Mouse (Mus musculus): ENCODE measurements at regions not wholly inside any gene's neighbourhood (a gene's known extent, or its start where the extent isn't known, plus 50 kb on each side); places are given as distances from the start of the nearest gene placed in this dataset.

GRCm38 (mm10) chr13:83914697-83915096 is 307.4 kb upstream of the Tmem161b start:
- TF ChIP-seq CTCF (IDR thresholded peaks at IDR 0.05; ENCODE audit: insufficient read depth, low read length): no peak
- no peak for TF ChIP-seq POLR2A (IDR thresholded peaks at IDR 0.05; ENCODE audit: borderline replicate concordance, extremely low read depth, low read depth, low read length)
